Mouse (Mus musculus) kidney, embryonic 15.5 days (tissue): ENCODE measurements around the gene Esp24. TPM values are rescaled to one million over a fixed set of nuclear protein-coding genes. Genes with fewer than 3 reads are reported as not detected.
"Not testable (repeated sequence)": the region's sequence is repeated elsewhere in the genome, so short reads cannot be mapped to it uniquely, and the experiment has no call there.

Source experiments
- ATAC-seq: fragments of 200-750 bp; cut with Nextera tagmentation; replicated peaks from 2 replicates; pipeline ENCODE4 v1.8.0; 2017; ENCODE audit warnings: moderate TSS enrichment; ENCODE audit not compliant: low FRiP score
- H3K27ac ChIP-seq: fragments of 300-500 bp; sonication (generic); 2 replicates; pipeline ENCODE4 v1.5.1; 2015; ENCODE audit warnings: mild to moderate bottlenecking, inconsistent platforms
- H3K27me3 ChIP-seq: fragments of 300-500 bp; sonication (generic); 2 replicates; pipeline ENCODE4 v1.6.1; 2015; ENCODE audit warnings: inconsistent platforms
- H3K36me3 ChIP-seq: fragments of 300-500 bp; sonication (generic); 2 replicates; pipeline ENCODE4 v1.6.1; 2015; ENCODE audit warnings: inconsistent platforms
- H3K4me1 ChIP-seq: fragments of 300-500 bp; sonication (generic); 2 replicates; pipeline ENCODE4 v1.6.1; 2015; ENCODE audit warnings: inconsistent platforms
- H3K4me2 ChIP-seq: fragments of 300-500 bp; sonication (generic); 2 replicates; pipeline ENCODE4 v1.6.1; 2015; ENCODE audit warnings: moderate library complexity, mild to moderate bottlenecking, inconsistent platforms
- H3K4me3 ChIP-seq: fragments of 300-500 bp; sonication (generic); replicated peaks from 2 replicates; pipeline ENCODE4 v1.5.1; 2015; ENCODE audit warnings: mild to moderate bottlenecking, inconsistent platforms
- H3K9ac ChIP-seq: fragments of 300-500 bp; sonication (generic); 2 replicates; pipeline ENCODE4 v1.6.1; 2015; ENCODE audit warnings: mild to moderate bottlenecking, inconsistent platforms
- H3K9me3 ChIP-seq: fragments of 300-500 bp; sonication (generic); replicated peaks from 2 replicates; pipeline ENCODE4 v1.6.1; 2016; ENCODE audit warnings: inconsistent platforms
- WGBS: fragments of 180-500 bp; shearing (Covaris S2); methylation state at CpG from one replicate; pipeline ENCODE4 v1.1.7; 2015; ENCODE audit warnings: mixed read lengths; 5-methylcytosine and 5-hydroxymethylcytosine counted together
- polyA plus RNA-seq: library from polyadenylated mRNA; unstranded; fragments of >200 nt; fragmentation: Nextera tagmentation; extraction: Ambion mirVana; gene quantifications from 2 replicates; pipeline ENCODE4 v1.2.1, GENCODE M21; 2015

The Esp24 gene
- polyA plus RNA-seq: not detected in 2 replicates

DNA sequence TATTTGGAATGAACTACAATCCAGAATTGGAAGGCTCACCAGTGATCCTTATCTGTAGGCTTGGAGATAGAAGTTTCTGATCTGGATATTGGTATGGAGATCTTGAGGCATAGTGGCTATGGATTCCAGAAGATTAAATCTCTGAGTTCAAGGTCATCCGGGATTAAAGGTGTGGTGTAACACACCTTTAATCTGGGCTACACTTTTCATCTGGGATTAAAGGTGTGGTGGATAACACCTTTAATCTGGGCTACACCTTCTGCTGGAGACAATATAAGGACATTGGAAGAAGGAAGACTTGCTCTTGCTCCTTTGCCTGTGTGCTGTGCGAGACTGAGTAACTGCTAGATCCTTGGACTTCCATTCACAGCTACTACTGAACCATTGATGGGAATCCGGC is at the start of gene Esp24:
Gene Esp24, plus strand, starts transcription at position 301 of the 400 bp plus-strand sequence.
- H3K4me1 ChIP-seq, H3K4me2 ChIP-seq: not testable (repeated sequence)
- 82% methylated on average over 3 of the region's 3 CpGs for WGBS

DNA sequence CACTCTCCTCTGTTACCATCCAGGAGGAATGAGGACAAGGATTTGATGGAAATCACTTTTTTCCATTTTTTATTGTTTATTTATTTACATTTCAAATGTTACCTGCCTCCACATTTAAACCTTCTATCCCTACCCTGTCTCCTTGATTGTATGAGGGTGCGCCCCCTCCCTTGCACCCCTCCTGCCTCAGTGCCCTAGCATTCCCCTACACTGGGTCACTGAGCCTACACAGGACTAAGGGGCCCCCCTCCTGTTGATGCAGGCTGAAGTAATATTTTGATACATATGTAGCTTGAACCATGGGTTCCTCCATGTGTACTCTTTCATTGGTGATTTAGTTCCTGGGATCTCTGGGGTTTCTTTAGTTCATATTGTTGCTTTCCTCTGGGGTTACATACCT is 26.6 kb upstream of the Esp24 start:
- Histone ChIP-seq H3K27me3 (no peaks in the 10 kb centered on the region), H3K9ac (no peak overlapping the region), H3K4me1 (no peaks in the 10 kb centered on the region), H3K27ac (no peak overlapping the region), H3K4me2 (no peak overlapping the region), H3K36me3 (no peaks in the 10 kb centered on the region), H3K9me3 (no peaks in the 10 kb centered on the region), H3K4me3 (no peak overlapping the region)
- 97% methylated on average over 1 of the region's 1 CpGs for WGBS
- ATAC-seq: no peak

More for the DNA sequence above, at the start of gene Esp24:
- H3K9me3 ChIP-seq, H3K27me3 ChIP-seq, H3K27ac ChIP-seq, H3K4me3 ChIP-seq, ATAC-seq, H3K36me3 ChIP-seq, H3K9ac ChIP-seq: not testable (repeated sequence)

- Histone ChIP-seq H3K4me3 (no peak overlapping the region), H3K27me3 (no peaks in the 10 kb centered on the region), H3K36me3 (no peaks in the 10 kb centered on the region), H3K4me1 (no peaks in the 10 kb centered on the region), H3K9ac (no peak overlapping the region), H3K27ac (no peak overlapping the region), H3K9me3 (0 out of 2 replicates have a peak, but pooled peaks cover 2% of the 10 kb centered on the region), H3K4me2 (peak overlapping the region; percentile 31)
- no peak for ATAC-seq
- WGBS: 39% methylated on average over 30 of the region's 30 CpGs
These were observed 25.5 kb upstream of the Esp24 start for GRCm38 (mm10) chr17:39010675-39011638.

GRCm38 (mm10) chr17:39017184-39017583 is 19.3 kb upstream of the Esp24 start:
- WGBS: 71% methylated on average over 14 of the region's 14 CpGs
- Histone ChIP-seq H3K9me3 (0 out of 2 replicates have a peak, but pooled peaks cover 4% of the 10 kb centered on the region), H3K36me3 (no peaks in the 10 kb centered on the region), H3K27ac (no peak overlapping the region), H3K4me3 (no peak overlapping the region), H3K27me3 (no peaks in the 10 kb centered on the region), H3K4me1 (no peaks in the 10 kb centered on the region), H3K4me2 (no peak overlapping the region), H3K9ac (no peak overlapping the region)
- ATAC-seq: no peak

- no peaks in the 10 kb centered on the region for H3K27me3 ChIP-seq
- ATAC-seq: no peak
These were observed 6.7 kb downstream of the Esp24 start, which contains the start of gene Gm21903 for GRCm38 (mm10) chr17:39043241-39043640. TSS of gene Gm21903 (minus strand) at chr17:39043341.

GRCm38 (mm10) chr17:39063641-39064040 is 27.1 kb downstream of the Esp24 start:
- H3K4me3 ChIP-seq: no peak overlapping the region
- no peak for ATAC-seq
- no peak overlapping the region for H3K27ac ChIP-seq
- peaks cover 5% of the 10 kb centered on the region for H3K9me3 ChIP-seq
- no peaks in the 10 kb centered on the region for H3K36me3 ChIP-seq
- H3K27me3 ChIP-seq: no peaks in the 10 kb centered on the region
- no peak overlapping the region for H3K4me2 ChIP-seq
- no peaks in the 10 kb centered on the region for H3K4me1 ChIP-seq
- H3K9ac ChIP-seq: no peak overlapping the region

More at GRCm38 (mm10) chr17:39043241-39043640, 6.7 kb downstream of the Esp24 start, which contains the start of gene Gm21903:
- H3K9ac ChIP-seq: no peak within 1 kb of the TSS
- no peak within 1 kb of the TSS for H3K27ac ChIP-seq
- no peaks in the 10 kb centered on the region for H3K4me1 ChIP-seq
- no peak within 1 kb of the TSS for H3K4me2 ChIP-seq
- no peaks in the 10 kb centered on the region for H3K36me3 ChIP-seq
- H3K9me3 ChIP-seq: no peaks in the 10 kb centered on the region
- no peak within 1 kb of the TSS for H3K4me3 ChIP-seq

- Histone ChIP-seq H3K9ac (no peak within 1 kb of the TSS), H3K36me3 (no peaks in the 10 kb centered on the region), H3K9me3 (no peaks in the 10 kb centered on the region; the same call in 1 of the 2 replicates), H3K4me1 (no peaks in the 10 kb centered on the region), H3K4me2 (no peak within 1 kb of the TSS), H3K27me3 (no peaks in the 10 kb centered on the region), H3K27ac (no peak within 1 kb of the TSS), H3K4me3 (no peak within 1 kb of the TSS)
- no peak for ATAC-seq
- WGBS: 48% methylated on average over 1 of the region's 1 CpGs
These were observed 40.4 kb downstream of the Esp24 start, which contains the start of gene Esp23 for GRCm38 (mm10) chr17:39076937-39077336. TSS of gene Esp23 (minus strand) at chr17:39077037.

Other genes starting within 250 kb of the Esp24 start
- gene Gm21903, start 6.6 kb downstream of the Esp24 start, polyA plus RNA-seq: not detected in 2 replicates
- gene Esp23, start 40.3 kb downstream of the Esp24 start, polyA plus RNA-seq: not detected in 2 replicates
- gene Esp22, start 58.6 kb downstream of the Esp24 start, polyA plus RNA-seq: not detected in 2 replicates